Mouse (Mus musculus): ENCODE results near the gene Slc25a51. TPM values are rescaled to one million over a fixed set of nuclear protein-coding genes. Genes with fewer than 3 reads are reported as not detected.
A peak's percentile ranks its signal among the peaks of the same experiment; 100 is the strongest.

The Slc25a51 gene
- total and polyA plus RNA-seq, 3 experiments: 27.6 to 44.7 (median 44.4) TPM

DNA sequence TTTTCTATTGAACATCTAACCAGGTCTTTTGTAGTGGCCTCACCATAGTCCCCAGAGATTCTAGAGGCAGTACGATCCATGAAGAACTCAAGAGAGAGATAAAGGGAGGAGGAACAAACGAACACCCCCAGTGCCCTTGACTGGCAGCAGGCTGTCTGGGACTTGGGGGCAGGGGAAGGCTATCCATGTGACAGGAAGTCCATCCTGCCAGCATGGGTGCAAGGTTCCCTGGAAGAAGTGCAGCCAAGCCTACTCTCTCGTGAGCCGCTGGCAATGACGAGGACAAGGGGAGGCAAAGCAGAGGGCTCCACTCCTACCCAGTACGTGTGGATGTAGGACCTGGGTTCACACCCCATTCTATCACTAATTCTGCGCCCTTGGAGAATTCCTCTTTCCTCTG lies 35.1 kb upstream of the Slc25a51 start:
- Histone ChIP-seq H3K4me1 (ENCODE audit: control insufficient read depth in 1 of 2, insufficient read depth in 2 of 2) (peaks cover 26 to 52% of the 10 kb centered on the region in 2 experiments), H3K36me3 (replicated peaks in 1 of 2; ENCODE audit: control insufficient read depth in 1 of 2, insufficient read depth in 1 of 2, low read length in 1 of 2) (peaks cover 29 to 99% of the 10 kb centered on the region in 2 experiments), H3K4me2 (ENCODE audit: insufficient read depth, low read depth, poor library complexity, severe bottlenecking) (no peak overlapping the region), H3K9me3 (replicated peaks; ENCODE audit: low read length) (no peaks in the 10 kb centered on the region), H3K27ac (ENCODE audit: insufficient read depth, low read depth) (no peak overlapping the region), H3K27me3 (replicated peaks) (no peaks in the 10 kb centered on the region), H3K4me3 (replicated peaks in 1 of 3; ENCODE audit: low read depth in 2 of 3, low read length in 2 of 3, poor library complexity in 1 of 3) (no peak overlapping the region), H3K9ac (ENCODE audit: insufficient read depth, low read depth) (no peak overlapping the region), H3K79me2 (replicated peaks; ENCODE audit: control insufficient read depth, extremely low read depth, insufficient read depth, poor library complexity, severe bottlenecking) (no peaks in the 10 kb centered on the region)
- in situ Hi-C loops (cut with MboI; ENCODE audit: low pct_ligation_motif_present, low pct_unique_long_range_greater_than_20kb, low sequenced_read_pairs): no loop called here
- no peak for DNase-seq (ENCODE audit: extremely low read depth)
- dilution Hi-C loops (cut with MboI; ENCODE audit: extremely low pct_ligation_motif_present, extremely low pct_unique_long_range_greater_than_20kb, low sequenced_read_pairs): no loop called here
- TF ChIP-seq EP300 (IDR thresholded peaks at IDR 0.05; ENCODE audit: low read length): no peak
- TF ChIP-seq MAZ (IDR thresholded peaks at IDR 0.05; ENCODE audit: low read depth, low read length): no peak
- TF ChIP-seq MAX (IDR thresholded peaks at IDR 0.05; ENCODE audit: low read length): no peak
- TF ChIP-seq NRF1 (IDR thresholded peaks at IDR 0.05; ENCODE audit: low read depth, low read length): no peak
- no peak for TF ChIP-seq ZC3H11A (IDR thresholded peaks at IDR 0.05; ENCODE audit: low read depth, low read length)
- no peak for TF ChIP-seq USF1 (IDR thresholded peaks at IDR 0.05; ENCODE audit: low read depth, low read length)
- no peak for TF ChIP-seq RAD21 (IDR thresholded peaks at IDR 0.05; ENCODE audit: low read depth, low read length)
- TF ChIP-seq MEF2A (IDR thresholded peaks at IDR 0.05; ENCODE audit: borderline replicate concordance, low read depth, low read length): no peak
- TF ChIP-seq BHLHE40 (IDR thresholded peaks at IDR 0.05; ENCODE audit: low read depth, low read length): no peak
- no peak for TF ChIP-seq ELF1 (IDR thresholded peaks at IDR 0.05; ENCODE audit: low read depth, low read length)
- no peak for TF ChIP-seq HCFC1 (IDR thresholded peaks at IDR 0.05; ENCODE audit: low read depth, low read length)

DNA sequence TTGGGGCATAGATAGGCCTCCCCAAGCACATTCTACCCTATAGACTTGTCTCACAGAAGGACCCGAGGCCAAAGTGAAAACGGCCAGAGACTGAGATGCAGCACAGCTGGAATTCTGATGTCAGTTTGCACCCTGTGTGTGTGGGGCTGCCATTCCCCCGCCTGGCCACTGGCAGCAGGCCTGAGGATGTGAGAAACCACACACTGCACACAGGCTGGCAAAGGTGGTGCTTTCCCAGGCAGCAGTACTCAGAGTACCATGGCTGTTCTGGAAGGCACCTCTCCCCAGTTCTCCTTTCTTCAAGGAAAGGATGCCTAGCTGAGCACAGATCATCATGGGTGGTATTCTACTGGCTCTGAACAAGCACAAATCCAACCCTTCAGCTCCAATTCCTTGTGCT lies 33.7 kb upstream of the Slc25a51 start:
- H3K4me3 ChIP-seq (replicated peaks in 1 of 3; ENCODE audit: low read depth in 2 of 3, low read length in 2 of 3, poor library complexity in 1 of 3): no peak overlapping the region
- H3K27me3 ChIP-seq (replicated peaks): no peaks in the 10 kb centered on the region
- H3K4me2 ChIP-seq (ENCODE audit: insufficient read depth, low read depth, poor library complexity, severe bottlenecking): no peak overlapping the region
- peaks cover 29 to 63% of the 10 kb centered on the region in 2 experiments for H3K4me1 ChIP-seq (ENCODE audit: control insufficient read depth in 1 of 2, insufficient read depth in 2 of 2)
- H3K27ac ChIP-seq (ENCODE audit: insufficient read depth, low read depth): no peak overlapping the region
- peaks cover 29 to 99% of the 10 kb centered on the region in 2 experiments for H3K36me3 ChIP-seq (replicated peaks in 1 of 2; ENCODE audit: control insufficient read depth in 1 of 2, insufficient read depth in 1 of 2, low read length in 1 of 2)
- in situ Hi-C loops (cut with MboI; ENCODE audit: low pct_ligation_motif_present, low pct_unique_long_range_greater_than_20kb, low sequenced_read_pairs): no loop called here
- TF ChIP-seq CTCF (conservative IDR thresholded peaks at IDR 0.05 in 1 of 2, IDR thresholded peaks at IDR 0.05 in 1 of 2; ENCODE audit: low read depth in 2 of 2, low read length in 2 of 2) (peak in 1 of 2 experiments; percentile 41; a peak in 2 of 4 replicates), EP300 (IDR thresholded peaks at IDR 0.05; ENCODE audit: low read length) (peak; percentile 29; the same call in 1 of the 2 replicates), IRF4 (IDR thresholded peaks at IDR 0.05; ENCODE audit: low read depth, low read length) (peak; percentile 56; the same call in 1 of the 2 replicates), JUND (conservative IDR thresholded peaks at IDR 0.05; ENCODE audit: low read depth, low read length) (no peak), SMC3 (IDR thresholded peaks at IDR 0.05; ENCODE audit: low read depth, low read length) (peak; percentile 17; the same call in 1 of the 2 replicates), RCOR1 (conservative IDR thresholded peaks at IDR 0.05; ENCODE audit: low read depth, low read length) (0 out of 2 replicates have a peak, but pooled peaks have one; percentile 21), NRF1 (IDR thresholded peaks at IDR 0.05; ENCODE audit: low read depth, low read length) (no peak), RAD21 (IDR thresholded peaks at IDR 0.05; ENCODE audit: low read depth, low read length) (peak; percentile 27), KAT2A (IDR thresholded peaks at IDR 0.05; ENCODE audit: insufficient replicate concordance, low read length) (no peak)
- H3K9ac ChIP-seq (ENCODE audit: insufficient read depth, low read depth): no peak overlapping the region
- dilution Hi-C loops (cut with MboI; ENCODE audit: extremely low pct_ligation_motif_present, extremely low pct_unique_long_range_greater_than_20kb, low sequenced_read_pairs): no loop called here
- no peaks in the 10 kb centered on the region for H3K9me3 ChIP-seq (replicated peaks; ENCODE audit: low read length)
- H3K79me2 ChIP-seq (replicated peaks; ENCODE audit: control insufficient read depth, extremely low read depth, insufficient read depth, poor library complexity, severe bottlenecking): no peaks in the 10 kb centered on the region
- DNase-seq (ENCODE audit: extremely low read depth): peak; percentile 66

Data from CH12.LX (cell line).